Mouse (Mus musculus) retina, embryonic 14.5 days (tissue): ENCODE measurements around the gene Egfr.

ENCODE experiments used
- DNase-seq: peaks from one replicate; pipeline ENCODE4 v3.0.0-alpha.2; 2015; ENCODE audit warnings: low spot score

Gene Egfr

DNA sequence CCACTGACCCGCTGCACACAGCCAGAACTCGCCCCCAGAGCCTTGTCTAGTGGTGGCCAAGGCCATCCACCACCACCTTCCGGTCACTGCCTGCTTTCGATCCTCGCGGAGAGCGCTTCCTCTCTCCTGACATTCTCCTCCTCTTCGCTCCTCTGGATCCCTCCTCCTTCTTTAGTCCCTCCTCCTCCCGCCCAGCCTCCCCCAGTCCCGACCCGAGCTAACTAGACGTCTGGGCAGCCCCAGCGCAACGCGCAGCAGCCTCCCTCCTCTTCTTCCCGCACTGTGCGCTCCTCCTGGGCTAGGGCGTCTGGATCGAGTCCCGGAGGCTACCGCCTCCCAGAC is at the start of gene Egfr:
Gene Egfr (plus strand): TSS at position 197 of the 342 bp plus-strand sequence.
- peak; percentile 52 for DNase-seq

DNA sequence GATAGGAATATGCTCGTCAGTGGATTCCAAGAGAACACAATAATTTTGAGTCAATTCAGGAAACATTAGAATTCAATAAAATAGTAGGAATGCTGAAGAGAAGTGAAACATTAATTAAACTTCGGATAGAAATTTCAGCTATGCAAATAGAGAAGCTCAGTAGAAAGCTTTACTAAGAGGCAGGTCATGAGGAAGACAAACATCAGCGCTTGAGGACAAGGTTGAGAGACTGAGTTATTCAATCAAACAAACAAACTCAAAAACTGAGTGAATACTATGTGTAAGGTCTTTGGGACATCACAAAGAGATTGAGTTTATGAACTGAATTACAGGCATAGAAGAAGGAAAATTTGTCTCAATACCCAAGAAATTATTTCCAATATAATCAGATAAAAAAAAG is 48.8 kb upstream of the Egfr start:
- DNase-seq: no peak

GRCm38 (mm10) chr11:16735083-16735644 is 16.8 kb upstream of the Egfr start:
- DNase-seq: no peak

DNA sequence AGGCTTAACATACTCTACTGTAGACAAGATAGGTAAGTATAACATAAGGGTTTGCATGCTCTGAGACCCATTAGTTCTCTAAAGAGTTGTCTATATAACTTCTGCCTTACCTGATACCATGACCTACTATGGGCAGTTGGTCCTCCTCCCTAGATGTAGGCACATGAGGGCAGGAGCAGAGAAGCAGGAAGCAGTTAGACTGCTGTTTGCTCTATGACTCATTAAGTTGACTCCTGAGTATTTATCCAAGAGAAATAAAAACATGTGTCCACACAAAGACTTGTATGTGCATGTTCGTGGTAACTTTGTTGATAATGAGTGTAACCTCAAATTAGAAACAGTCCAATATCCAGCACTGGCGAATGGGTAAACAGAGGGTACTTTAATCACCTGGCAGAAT is 14.7 kb upstream of the Egfr start:
- DNase-seq: no peak

DNA sequence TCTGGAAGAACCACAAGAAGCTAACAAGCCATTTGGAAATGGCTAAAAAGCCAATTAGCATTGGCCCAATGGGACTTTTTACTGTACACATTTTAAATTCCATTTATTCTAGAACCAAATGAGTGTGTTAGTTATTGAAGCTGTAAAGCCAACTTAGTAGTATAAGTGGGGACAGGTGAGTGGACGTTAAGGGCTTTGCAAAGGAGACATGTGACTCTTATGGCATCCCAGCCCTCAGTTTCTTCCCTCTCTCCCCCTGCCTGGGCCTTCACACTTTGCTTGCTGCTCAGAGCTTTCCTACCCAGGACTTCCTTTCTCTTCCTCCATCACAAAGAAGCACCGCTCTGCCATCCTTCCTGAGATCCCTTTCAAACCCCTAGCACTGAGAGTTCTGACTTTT is 13.3 kb upstream of the Egfr start:
- no peak for DNase-seq

GRCm38 (mm10) chr11:16739155-16739554 is 12.8 kb upstream of the Egfr start:
- no peak for DNase-seq

DNA sequence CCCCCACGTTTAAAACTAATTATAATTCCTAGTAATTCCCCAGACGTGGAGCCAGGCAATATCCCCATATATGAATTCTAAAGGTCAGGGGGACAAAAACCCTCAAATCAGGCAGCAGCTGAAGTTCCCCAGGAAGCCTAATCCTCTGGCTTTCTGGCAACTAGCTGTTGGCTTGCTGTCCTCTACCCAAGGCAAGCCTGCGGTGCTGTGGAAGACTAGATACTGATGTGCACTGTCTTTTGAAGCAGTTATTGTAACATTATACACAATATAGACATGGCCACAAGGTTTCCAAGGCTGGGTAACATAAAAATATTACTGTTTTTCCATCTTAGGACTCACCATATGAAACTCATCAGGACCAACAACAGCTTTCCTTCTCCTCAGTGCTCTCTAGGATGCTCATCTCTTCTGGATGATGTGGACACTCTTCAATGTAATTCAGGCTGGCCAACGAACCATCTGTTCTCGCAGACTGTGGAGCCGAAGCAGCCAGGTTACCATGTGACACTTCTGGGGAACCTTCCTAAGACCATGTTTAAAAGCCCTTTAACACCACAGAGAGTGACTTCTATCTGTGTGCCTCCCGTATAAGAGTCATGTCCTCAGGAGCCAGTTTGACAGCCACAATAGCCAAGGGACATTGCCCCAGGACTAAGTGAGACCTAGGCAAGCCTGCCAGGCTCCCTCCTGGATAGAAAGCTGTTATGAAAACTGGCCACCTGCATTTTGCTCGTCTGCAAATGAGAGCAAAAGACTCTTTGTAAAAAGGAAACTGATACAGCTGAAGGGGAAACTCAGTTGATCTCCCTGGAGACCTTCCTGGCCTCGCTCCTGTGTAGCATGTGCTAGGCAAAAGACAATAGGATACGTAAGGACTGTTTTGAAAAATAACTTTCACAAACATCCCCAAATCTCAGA is 11.1 kb upstream of the Egfr start:
- no peak for DNase-seq

DNA sequence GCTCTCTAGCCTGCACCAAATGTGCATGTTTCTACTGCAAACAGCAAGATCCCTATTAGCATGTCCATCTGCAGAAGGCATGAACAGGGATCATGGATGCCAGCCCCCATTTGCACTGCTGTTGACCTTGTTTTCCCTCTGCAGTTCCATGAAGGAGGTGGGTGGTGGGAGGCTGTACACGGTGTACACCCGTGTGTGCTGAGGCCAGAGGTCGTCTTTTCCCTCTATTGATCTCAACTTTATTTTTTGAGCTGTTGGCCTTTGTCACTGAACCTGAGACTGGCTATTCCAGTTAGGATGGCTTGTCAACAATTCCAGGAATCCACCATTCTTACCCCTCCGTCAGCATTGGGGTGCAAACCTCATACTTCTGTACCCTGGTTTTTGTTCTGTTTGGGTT is 9.8 kb upstream of the Egfr start:
- DNase-seq: no peak

- no peak for DNase-seq
These were observed 9.2 kb upstream of the Egfr start for GRCm38 (mm10) chr11:16742821-16743220.

GRCm38 (mm10) chr11:16751457-16751982 is 483 bp upstream of the Egfr start:
- no peak for DNase-seq

DNA sequence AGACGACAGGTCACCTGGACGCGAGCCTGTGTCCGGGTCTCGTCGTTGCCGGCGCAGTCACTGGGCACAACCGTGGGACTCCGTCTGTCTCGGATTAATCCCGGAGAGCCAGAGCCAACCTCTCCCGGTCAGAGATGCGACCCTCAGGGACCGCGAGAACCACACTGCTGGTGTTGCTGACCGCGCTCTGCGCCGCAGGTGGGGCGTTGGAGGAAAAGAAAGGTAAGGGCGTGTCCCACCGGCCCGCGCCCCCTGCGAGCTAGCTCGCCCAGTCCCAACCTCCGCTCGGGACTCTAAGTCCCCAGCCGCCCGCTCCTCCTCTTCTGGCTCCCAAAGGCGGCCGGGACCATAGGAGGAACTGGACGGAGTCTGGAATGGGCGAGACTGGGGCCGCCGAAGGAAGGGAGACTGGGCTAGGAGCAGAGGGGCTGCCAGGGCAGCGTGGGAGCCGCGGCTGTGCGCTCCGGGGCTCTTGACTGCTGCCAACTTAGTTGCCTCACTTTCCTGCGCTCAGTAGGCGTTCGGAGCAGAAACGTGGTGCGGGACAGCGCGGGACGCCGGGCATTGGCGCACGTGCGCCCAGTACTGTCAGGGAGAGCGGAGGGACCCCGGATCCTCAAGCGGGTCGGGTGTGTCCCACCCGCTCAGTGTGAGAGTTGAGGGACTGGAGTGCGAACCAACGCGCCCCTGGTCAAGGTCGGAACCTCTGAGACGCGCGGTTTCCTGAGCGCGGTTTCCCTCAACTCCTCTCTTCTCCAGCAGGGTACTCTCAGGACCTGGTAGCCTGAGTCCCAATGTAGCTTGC is 548 bp downstream of the Egfr start:
- DNase-seq: peak; percentile 43

DNA sequence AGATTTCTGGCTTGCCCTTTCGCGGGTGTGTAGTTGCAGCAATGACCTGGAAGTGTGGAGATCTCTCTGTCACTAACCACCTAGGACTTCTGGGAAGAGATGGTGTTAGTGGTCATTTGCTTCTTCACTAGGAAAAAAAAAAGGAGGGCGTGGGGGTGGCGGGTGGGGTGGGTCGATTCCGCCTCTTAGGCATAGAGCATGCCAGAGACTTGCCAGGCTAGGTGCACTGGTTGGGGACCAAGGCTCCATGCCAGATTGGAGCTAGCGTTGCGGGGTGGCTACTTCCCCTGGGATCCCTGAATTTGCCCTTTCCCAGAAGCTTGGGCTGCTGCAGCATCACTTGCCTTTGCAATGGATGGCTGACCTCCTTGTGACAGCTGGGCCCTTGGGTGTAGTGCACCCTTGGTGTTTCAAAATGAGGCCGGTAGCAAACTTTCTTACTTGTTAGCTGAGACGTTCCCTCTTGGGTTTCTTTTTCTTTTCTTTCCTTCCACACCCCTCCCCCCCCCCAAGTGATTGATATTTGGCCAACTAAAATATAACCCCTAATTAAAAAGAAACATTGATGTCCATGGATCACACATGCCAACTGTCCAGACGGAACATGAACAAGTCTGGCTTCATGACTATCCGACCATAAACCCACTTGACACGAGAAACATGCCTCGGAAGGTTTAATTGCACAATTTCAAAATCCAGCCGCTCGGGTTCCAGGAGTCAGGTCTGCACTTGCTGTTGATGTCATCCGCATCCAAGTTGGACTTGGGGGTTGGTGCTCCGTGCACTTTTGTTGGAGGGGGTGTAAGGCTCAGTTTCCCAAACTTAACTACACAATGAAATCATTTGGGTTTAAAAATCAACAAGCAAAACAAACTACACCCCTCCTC is 1.4 kb downstream of the Egfr start:
- peak; percentile 47 for DNase-seq

DNA sequence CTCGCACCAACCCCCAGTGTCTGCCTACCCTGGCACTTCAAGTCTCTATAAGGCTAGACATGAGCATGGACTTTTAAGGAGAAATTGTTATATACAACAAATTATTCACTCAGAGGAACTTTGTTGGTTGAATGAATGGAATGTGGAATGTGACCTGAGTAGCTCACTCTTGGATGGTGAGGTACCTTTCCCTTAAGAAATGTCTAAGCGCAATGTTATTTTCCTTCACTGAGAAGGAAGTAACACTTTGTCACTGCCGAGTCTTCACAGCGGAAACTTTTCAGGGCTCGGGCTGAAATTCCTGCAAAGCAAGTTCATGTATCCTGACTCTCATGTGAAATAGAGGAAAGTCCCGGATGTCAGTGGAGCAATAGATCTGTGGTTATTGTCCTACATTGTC is 7.9 kb downstream of the Egfr start:
- no peak for DNase-seq

- peak; percentile 27 for DNase-seq
These were observed 9.2 kb downstream of the Egfr start for GRCm38 (mm10) chr11:16761184-16761583.

- no peak for DNase-seq
These were observed 14.2 kb downstream of the Egfr start for GRCm38 (mm10) chr11:16766038-16766815.

DNA sequence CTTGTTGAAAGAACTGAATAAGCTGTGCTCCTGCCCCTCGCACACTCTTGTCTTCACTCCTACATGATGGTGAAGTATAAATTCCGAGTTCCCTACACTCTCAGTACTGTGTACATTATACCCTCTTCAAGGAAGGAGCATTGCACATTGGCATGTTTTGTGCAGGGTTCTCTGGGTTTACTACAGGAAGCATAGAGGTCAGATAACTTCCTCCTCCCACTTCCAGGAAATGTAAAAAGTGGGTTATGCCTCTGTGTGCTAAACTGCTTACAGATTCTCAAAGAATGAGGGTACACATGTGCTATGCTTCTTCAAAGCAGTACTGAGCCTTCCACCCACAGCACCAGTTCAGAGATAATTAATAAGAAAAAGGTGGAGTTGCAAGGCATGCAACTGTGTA is 16.0 kb downstream of the Egfr start:
- no peak for DNase-seq

- no peak for DNase-seq
These were observed 17.3 kb downstream of the Egfr start for GRCm38 (mm10) chr11:16769276-16769675.

- DNase-seq: no peak
These were observed 17.8 kb downstream of the Egfr start for GRCm38 (mm10) chr11:16769709-16770303.

DNA sequence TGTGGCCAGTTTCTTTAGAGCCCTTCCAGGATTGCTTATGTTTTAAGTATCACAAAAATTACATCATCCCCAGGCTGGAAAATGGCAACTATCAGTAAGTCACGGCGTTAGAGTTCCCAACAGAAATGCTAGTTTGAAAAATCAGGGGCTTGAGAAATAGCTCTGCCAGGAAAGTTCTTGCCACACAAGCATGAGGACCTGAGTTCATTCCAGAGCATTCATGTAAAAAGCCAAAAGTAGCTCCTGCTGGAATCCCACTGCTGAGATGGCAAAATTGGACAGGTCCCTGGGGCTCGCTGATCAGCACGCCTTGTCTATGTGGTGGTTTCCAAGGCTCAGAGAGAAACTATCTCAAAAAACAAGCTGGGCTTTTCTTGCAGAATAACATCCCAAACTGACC is 19.0 kb downstream of the Egfr start:
- DNase-seq: no peak

GRCm38 (mm10) chr11:16772717-16773116 is 20.7 kb downstream of the Egfr start:
- DNase-seq: peak; percentile 16
